Mouse (Mus musculus): ENCODE results near the gene Eprs. TPM values are rescaled to one million over a fixed set of nuclear protein-coding genes. Genes with fewer than 3 reads are reported as not detected.

Gene Eprs
- total RNA-seq, 2 experiments from 2014 or later: 68.5 to 69.0 TPM

DNA sequence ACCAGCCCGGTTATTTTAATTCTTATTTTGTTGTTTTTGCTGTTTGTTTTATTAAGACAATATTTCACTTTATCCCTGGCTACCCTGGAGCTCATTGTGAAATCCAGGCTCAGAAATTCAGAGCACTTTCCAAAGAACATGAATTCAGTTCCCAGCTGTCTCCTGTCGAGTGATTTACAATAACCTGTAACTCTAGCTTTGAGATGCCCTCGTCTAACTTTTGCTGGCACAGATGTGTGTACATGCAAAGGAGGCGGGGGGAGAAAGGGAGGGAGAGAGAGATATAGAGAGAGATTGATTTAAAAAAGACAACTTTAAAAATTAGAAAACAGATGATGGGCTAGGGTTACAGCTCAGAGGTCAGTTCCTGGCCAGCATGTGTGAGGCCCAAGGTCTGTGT is 8.1 kb upstream of the Eprs start:
- intact Hi-C loops (cut with DNase I): no loop called here
- DNase-seq (ENCODE audit: low spot score in 2 of 2): no peak

DNA sequence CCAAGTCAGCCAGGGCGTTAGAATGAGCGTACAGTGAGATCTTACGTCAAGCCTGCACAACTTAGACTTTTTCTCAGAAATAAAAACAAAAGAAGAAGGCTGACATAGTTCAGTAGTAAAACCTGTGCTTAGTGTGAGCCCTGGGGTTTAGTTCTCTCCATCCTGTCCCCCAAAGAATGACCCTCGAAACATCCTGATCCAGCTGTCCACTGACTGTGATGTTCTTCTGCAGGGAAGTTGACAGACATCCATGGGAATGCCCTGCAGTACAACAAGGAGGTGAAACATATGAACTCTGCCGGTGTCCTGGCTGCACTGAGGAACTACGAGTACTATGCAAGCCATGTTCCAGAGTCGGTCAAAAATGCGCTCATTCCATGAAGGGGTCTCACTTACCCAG is 6.6 kb upstream of the Eprs start:
- intact Hi-C loops (cut with DNase I): no loop called here

DNA sequence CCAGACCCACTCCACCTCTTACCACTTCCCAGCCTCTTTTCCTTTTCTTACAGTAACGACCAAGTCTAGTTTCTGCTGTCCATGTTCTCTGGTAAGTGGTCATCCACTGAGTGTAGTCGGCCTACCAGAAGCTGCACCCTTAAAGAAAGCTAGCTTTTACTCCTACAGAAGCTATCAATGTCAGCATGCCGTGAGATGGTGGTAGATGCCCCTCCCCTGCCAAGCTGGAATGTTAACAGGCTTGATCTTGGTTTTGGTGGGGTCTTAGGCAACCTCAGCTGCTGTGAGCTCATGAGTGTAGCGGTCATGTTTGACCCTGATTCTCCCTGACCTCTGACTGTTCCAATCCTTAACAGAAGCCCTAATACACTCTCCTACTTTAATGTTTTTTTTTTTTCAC is 4.6 kb upstream of the Eprs start:
- intact Hi-C loops (cut with DNase I): no loop called here
- no peak for DNase-seq (ENCODE audit: low spot score in 2 of 2)

More for the DNA sequence above, 6.6 kb upstream of the Eprs start:
- DNase-seq (ENCODE audit: low spot score in 2 of 2): no peak

DNA sequence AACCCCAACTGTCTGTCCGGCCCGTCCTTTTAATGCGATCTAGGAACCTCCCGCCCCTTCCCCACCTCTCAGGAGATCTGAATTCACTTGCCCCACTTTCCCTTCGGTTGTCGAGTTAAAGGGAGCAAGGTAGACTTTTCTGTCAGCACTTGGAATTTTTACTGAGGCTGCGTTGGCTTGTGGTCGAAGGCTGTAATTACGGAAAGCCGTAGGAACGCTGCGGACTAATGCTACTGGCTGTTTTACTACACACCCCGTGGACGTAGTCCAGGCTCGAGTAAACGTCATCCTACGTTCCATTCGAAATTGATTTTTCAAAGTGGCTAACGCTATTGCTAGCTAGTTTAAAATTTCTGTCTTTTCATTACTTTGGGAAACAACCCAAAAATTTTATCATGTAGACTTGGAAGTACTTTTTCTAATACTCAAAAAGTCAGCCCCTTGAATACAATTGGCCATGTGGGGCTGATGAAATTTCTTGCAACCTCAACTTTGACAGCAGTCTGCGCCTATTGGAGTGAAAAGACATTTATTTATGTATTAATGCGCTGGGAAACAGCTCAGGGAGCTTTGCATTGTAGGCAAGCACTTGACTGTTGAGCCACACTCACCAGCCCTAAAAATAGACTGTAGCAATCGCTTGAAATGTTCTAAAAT is 810 bp downstream of the Eprs start:
- DNase-seq (ENCODE audit: low spot score in 2 of 2): peak; percentile 49 to 56
- intact Hi-C loops (cut with DNase I): loop anchor here (2.0 kb wide), 1 partner anchor 31 kb away; the partner anchor contains the start of gene Bpnt1

DNA sequence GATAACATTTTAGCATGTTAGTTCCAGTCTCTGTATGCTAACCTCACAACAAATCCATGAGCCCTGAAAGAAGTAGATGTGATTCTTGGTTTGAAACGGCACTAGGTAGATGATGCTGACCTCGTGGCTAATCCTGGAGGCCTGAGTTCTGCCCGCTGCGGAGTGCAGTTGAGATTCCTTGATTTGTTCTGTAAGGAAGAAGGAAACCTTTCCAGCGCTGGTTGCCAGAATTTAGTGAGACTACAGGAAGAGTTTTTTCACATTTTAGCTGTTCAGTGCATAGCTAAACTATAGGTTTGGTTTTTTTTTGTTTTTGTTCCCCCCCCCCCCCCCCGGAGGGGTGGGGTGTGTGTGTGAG is 1.3 kb downstream of the Eprs start:
- intact Hi-C loops (cut with DNase I): no loop called here
- DNase-seq (ENCODE audit: low spot score in 2 of 2): no peak

DNA sequence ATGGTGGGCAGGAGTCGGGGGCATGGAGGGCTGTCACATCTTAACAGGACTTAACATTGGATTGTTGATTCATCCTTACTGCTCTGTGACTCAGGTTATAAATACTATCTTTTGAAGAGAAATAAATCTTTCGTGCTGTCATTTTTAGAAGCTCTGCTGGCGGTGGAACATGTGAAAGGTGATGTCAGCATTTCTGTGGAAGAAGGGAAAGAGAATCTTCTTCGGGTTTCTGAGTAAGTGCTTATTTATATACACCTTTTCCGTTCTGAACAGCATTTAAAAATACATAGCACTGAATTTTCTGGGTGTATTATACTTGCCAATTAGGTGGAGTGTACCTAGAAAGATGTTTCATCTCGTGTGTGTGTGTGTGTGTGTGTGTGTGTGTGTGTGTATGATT is 4.5 kb downstream of the Eprs start:
- intact Hi-C loops (cut with DNase I): no loop called here
- peak in 1 of 2 experiments; percentile 18 for DNase-seq (ENCODE audit: low spot score in 2 of 2)

DNA sequence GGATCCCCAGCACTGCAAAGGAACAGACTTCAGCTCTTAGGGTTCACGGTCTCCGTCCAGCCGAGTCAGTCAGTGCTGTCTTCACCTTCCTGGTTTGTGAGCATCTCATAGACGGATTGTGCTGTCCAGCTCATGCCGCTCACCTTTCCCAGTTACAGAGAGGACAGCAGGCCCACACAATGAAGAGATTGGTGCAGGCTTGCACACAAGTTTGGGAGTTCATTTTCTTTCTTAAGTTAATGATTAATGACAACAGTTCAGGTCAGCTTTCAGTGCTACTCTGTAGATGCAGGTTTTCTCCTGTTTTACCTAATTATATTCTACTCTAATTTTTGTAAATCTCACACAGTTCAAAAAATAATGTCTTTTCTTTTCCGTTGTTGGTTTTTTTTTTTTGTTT is 7.1 kb downstream of the Eprs start:
- no peak for DNase-seq (ENCODE audit: low spot score in 2 of 2)
- intact Hi-C loops (cut with DNase I): no loop called here

DNA sequence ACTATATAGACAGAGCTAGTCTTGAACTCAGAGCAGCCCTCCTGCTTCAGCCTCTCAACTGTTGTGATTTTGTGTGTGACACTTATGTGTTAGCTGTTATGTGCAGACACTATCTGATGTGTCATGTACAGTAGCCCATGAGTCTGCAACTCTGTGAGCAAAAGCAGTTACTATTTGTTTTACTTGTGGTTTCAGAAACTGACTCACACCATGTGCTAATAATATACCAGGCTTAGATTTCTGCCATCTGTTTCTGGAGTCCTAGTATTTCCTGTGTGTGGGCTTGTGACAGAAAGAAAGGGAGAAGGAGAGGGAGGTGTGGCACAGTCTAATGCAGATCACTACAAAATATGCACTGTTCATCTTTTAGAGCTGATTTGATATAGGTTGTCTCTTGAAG is 13.5 kb downstream of the Eprs start:
- intact Hi-C loops (cut with DNase I): no loop called here
- DNase-seq (ENCODE audit: low spot score in 2 of 2): peak; percentile 23 to 93

DNA sequence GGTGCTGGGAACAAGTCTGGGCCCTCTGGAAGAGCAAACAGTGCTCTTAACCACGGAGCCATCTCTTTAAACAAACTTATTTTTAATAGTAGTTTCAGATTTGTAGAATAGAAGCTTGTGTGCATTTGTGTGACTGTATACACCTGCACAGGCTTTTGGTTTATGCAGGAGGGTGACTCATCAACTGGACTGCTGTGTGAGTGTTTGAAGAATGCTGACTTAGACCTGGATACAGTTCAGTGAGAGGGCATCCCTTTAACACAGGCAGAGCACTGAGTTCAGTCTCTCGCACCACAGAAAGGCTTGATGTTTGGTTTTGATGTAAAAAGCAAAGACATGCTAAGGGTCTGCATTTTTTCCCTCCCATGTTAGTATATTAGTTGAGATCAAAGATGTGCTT is 14.6 kb downstream of the Eprs start:
- DNase-seq (ENCODE audit: low spot score in 2 of 2): no peak
- intact Hi-C loops (cut with DNase I): no loop called here

DNA sequence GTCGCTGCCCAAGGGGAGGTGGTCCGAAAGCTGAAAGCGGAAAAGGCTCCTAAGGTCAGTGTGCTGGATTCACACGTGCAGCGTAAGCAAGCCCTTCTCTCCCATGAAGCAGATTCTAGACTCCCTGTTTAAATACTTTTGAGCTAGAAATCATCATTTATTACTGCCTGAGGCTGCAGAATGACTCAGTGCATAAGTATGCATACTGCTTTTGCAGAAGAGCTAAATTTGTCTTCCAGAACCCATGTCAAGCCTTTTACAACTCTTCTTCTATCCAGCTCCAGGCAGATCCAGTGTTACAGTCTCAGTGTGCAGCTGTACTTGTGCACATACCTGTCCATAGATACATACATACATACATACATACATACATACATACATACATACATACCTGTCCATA is 38.8 kb downstream of the Eprs start:
- intact Hi-C loops (cut with DNase I): no loop called here
- peak in 1 of 2 experiments; percentile 48 for DNase-seq (ENCODE audit: low spot score in 2 of 2)

DNA sequence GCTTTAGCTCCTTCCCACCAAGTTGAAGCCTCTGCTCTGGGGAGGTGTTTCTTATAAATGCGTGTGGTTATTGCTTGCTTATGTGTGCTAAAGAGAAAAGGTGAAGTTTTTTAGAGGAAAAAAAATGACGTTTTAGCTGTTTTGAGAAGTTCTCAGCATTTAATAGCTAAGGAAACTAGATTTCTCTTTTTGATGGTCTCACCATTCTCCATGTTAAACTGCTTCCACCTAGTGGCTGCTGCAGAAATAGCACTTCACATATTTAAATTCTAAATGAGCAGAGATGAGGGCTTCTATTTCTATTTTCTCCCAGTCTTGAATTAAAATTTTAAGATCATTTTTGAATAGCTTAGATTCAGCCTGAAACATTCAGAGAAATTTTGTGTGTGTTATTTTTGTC is 41.2 kb downstream of the Eprs start:
- DNase-seq (ENCODE audit: low spot score in 2 of 2): peak; percentile 20 to 39
- intact Hi-C loops (cut with DNase I): no loop called here

DNA sequence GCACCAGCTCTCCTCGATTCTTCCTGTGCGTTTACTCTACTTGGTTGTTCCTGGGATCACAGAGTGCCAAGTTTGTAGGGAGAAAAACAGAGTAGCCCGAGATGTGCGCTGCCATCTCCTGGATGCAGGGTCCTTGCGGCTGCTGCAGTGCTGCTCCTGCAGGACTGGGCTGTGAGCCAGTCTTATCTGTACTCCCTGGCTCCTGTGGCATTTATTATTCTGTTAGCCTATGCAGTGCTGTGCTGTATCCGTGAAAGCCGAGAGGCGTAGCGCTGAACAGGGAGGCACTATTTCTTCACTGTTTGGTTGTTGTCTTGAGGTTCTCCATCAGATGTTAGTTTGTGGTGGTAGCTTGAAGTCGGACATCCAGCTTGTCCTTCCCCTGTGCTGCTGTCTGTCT is 43.1 kb downstream of the Eprs start:
- intact Hi-C loops (cut with DNase I): no loop called here
- no peak for DNase-seq (ENCODE audit: low spot score in 2 of 2)

DNA sequence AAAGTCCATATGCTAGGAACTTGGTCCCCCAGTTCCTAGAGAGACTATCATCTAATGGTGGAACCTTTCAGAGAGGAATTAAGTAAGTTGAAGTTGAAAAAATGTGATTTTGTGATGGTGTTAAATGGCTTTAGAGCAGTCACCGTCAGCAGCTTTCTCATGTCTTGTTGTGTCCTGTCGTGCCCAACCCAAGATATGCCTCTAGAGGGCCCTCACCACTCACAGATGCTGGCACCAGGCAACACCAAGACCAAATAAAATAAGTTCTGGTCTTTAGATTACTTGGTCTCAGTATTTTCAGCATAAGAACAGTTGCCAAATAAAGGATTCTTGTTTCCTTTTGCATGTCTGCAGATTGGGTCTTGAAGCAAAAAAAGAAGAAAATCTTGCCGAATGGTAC is 47.0 kb downstream of the Eprs start:
- intact Hi-C loops (cut with DNase I): no loop called here
- no peak for DNase-seq (ENCODE audit: low spot score in 2 of 2)

DNA sequence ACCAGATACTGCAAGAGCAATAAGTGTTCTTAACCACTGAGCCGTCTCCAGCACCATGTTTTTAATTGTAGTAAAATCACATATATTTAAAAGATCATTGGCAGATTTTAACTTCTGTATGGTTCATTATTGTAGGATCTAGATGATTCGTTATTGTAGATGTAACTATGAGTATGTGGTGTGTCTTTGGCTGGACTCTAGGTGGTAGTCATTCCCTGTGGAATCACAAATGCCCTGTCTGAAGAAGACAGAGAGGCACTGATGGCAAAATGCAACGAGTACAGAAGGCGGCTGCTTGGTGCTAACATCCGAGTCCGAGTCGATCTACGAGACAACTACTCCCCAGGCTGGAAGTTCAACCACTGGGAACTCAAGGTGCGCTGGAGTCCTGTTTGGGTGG is 55.2 kb downstream of the Eprs start:
- DNase-seq (ENCODE audit: low spot score in 2 of 2): no peak
- intact Hi-C loops (cut with DNase I): no loop called here

DNA sequence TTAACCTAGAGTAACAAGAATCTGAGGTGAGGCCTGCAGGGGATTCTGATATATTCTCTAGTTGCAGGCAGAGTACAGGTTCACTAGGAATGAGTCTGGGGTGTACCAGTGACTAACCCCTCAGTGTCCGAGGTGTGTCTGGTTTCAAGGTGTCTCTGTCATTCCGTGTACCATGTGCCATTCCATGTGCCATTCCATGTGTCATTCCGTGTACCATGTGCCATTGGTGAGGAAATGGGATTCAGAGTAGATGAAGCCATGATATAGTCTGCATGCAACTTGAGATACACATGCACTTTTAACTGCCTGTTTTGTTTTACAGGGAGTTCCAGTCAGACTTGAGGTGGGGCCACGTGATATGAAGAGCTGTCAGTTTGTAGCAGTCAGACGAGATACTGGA is 57.0 kb downstream of the Eprs start:
- no peak for DNase-seq (ENCODE audit: low spot score in 2 of 2)
- intact Hi-C loops (cut with DNase I): no loop called here

DNA sequence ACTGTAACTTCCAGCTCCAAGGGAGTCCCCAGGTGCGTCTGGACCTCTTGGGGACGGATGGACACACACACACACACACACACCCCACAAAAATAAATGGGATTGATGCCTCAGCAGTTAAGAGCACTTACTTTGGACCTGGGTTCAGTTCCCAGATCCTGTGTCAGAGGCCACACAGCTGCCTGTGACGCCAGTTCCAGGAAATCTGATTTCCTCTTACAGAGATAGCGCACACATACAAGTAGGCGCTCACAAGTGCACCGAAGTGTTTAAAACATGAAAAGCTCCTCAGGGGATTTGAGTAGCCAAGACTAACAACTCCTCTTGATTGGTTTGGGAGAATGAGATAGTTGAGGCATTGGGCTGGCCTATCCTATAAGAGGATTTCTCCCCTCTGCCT is 57.9 kb downstream of the Eprs start:
- intact Hi-C loops (cut with DNase I): no loop called here
- DNase-seq (ENCODE audit: low spot score in 2 of 2): no peak

DNA sequence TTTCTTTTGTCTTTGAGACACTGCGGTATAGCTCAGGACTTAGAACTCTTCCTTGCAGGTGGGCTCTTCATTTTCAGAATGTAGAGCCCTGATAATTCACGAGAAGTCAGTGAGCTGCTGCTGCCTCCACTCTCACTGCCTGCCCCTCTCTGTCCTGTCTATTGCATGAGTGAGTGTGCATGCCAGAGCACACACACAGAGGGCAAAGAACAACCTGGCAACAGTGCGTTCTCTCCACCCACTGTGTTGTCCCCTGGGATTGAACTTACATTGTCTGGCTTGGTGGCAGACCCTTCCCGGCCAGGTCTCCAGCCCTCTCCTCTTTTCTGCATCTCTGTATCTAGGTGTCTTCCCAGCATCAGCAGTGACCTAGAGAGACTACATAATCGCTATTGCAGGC is 63.7 kb downstream of the Eprs start:
- no peak for DNase-seq (ENCODE audit: low spot score in 2 of 2)
- intact Hi-C loops (cut with DNase I): no loop called here

DNA sequence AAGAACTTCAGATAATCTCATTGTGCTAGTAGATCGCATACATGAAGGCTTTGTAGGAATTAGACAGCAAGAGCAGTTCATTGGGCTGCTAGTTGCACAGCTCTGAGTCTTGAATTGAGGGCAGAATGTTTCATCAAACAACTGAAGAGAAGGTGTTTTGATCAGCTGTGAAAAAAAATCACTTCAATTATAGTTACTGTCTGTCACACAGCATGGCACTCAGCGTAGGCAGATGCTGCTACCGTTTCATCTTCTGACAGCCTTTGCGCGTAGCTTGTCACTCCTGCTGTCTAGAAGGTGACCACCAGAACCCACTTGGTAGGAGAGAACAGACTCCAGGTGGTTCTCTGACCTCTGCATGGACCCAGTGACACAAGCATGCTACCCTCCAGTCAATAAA is 67.6 kb downstream of the Eprs start:
- intact Hi-C loops (cut with DNase I): no loop called here
- DNase-seq (ENCODE audit: low spot score in 2 of 2): no peak

DNA sequence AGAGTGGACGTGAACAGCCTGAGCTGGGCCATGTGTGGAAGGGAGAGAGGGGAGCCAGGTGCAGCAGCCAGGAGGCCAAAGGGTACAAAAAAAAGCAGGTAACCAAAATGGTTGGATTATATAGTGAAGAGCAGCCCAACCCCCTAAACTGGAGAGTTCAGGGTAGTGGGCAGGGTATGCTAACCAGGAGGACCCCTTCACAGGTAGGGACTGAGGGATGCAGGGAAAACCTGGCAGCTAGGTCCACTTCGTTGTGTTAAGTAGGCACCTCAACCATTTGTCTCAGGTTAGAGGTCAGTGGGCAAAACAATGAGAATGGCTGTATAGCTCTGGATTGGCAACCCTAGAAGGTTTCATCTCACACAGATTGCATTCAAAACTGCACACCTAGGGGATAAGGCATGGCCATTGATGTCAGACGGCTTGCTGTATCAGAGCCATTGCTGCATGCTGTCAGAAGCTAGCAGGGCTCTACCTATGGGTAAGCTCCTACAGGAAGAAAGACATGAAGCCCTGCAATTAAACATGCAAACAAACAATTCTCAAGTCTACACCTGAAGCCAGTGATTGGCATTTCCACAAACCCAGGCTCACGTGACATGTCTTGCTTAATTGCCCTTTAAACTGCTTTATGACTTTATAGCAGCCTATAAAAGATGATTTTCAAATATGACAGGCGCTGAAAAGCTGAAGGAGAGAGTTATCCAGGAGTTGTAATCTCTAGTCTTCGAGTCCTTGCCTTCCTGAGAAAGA is 68.6 kb downstream of the Eprs start:
- no peak for DNase-seq (ENCODE audit: low spot score in 2 of 2)
- intact Hi-C loops (cut with DNase I): no loop called here

DNA sequence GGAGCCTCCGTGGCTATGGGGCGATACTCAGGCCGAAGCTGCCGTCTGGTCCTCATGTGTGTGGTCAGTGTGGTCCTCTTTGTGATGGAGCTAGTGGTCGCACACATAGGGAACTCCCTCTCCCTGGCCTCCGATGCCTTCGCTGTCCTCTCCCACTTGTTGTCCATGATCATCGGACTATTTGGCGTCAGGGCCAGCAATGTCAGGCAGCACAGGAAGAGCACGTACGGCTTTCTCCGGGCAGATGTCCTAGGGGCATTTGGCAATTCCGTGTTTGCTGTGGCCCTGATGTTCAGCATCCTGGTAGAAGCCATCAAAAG is 69.1 kb downstream of the Eprs start:
- DNase-seq (ENCODE audit: low spot score in 2 of 2): no peak
- intact Hi-C loops (cut with DNase I): no loop called here

DNA sequence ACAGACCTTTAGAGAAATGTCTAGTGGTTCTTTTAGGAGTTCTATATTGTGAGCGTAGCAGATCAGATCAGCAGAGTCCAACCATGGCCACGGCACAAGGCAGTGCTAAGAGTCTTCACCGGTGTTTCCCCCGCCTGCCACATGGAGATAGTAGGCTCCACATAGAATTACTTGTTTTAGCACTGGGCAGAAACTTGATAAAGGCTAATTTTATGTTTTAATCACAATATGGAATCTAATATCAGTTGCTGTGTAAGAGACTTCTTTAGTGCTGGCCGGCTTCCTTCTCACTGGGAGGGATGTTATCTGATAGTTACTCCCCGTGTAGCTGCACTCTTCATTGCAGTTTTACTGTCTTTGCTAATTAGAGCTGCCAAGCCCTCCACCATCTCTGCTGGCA is 70.3 kb downstream of the Eprs start:
- no peak for DNase-seq (ENCODE audit: low spot score in 2 of 2)
- intact Hi-C loops (cut with DNase I): no loop called here

All from left cerebral cortex, postnatal 25 days (tissue).